Mouse (Mus musculus): ENCODE measurements around the gene Il1rn.

The Il1rn gene

DNA sequence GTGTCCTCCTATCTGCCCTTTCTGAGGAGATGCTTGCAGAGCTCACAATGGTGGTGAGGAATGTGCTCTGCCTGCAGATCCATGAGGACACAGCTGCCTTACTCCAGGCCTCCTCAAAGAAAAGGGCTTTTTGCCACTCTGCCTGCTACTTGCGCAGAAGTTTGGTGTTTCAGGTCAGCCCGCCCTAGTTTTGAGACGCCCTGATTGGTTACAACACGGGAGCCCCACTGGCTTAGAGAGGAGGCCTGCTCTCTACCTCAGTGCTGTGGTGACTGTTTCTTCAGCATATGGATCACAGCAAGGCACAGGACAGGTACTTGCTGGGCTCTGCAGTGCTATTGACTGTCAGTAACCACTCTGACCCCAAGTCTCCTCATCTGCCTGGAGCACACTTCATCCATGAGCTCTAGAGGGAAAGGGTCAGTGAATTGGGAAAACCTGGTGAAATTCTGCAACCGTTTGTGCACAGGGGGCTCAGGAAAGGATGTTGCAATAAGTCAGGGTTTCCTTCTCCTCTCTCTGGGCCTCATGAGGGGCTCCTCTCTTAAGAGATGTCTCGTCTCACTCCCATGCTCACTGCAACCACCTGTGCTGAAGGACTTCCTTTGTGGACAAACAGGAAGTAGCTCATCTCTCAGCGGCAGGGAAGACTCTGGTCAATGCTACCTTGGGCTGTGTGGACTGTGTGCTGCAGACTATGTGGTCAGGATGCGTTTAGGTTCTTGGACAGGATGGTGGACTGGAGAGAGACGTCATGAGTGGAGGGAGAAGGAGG lies 46.0 kb downstream of the Il1rn start:
- no peak for DNase-seq (ENCODE audit: low spot score)

DNA sequence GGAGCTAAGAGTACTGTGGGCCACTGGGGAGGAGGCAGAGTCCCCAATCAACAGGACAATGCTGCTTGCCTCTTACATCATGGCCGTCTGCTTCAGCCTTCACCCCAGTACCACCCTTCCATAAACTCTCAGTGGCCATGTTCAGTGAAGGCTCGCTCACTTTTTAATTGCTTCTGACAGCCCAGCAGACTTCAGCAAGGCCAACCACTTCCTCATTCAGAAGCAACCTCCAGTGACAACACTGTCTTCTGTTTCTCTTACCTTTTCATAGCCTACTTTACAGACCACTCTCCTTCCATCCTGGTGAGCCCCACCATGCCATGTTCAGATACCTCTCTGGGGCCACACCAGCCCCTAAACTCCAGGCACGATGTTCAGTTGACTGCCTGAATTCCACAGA lies 47.0 kb downstream of the Il1rn start:
- DNase-seq (ENCODE audit: low spot score), result no peak

DNA sequence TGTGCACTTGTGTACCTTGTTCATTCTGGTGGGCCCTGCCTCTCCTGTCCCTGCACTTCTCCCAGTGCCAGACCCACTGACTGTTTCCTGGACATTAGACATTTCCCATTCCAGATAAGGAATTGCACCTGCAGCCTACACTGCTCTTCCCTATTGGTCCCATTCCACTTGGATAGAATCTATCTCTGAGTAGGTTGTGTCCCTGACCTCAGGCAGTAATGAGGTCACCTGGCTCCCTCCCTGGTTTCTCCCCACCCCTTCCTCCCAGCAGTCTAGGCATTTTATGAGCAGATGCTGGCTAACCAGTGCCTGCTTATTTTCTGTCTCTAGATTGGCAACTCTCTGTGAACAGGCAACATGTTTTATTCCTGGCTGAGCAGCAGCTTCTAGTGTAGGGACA lies 47.7 kb downstream of the Il1rn start:
- no peak for DNase-seq (ENCODE audit: low spot score)

DNA sequence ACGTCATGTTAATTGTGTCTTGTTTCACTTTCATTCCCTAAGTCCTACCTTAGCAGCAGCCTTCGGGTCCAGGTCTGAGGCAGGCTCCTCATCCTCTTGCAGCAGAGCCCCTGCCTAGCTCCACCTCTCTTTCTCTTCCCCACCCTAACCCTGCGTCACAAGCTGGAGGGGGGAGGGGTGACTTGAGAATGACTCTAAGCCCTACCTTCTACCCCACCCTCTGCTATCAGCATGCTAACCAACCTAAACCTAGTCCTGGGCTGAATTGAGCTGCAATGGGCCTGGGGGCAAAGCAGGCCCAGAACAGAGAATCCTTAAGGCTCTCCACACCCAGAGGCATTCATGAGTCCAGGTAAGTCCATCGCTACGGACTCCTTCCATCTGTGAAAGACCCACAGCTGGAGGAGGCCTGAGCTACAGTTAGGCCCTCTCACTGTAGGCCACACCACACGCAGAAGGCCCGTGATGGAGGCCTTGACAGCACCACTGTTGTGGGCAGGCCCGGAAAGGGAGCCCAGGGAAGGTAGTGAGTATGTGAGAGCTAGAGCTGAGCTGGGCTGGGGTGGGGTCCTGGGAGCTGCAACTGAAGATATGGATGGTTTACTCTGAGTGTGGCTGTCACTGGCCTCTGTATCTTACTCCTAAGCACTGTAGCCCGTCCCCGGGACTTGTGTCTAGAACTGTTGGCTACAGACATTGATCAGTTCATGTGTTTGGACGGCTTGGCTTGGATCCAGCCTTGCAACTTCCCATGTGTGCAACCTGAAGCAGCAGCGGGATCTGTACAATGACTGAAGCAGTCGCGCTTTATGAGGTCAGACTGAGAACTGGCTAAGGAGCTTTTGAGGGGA lies 48.7 kb downstream of the Il1rn start:
- DNase-seq (ENCODE audit: low spot score), result no peak

DNA sequence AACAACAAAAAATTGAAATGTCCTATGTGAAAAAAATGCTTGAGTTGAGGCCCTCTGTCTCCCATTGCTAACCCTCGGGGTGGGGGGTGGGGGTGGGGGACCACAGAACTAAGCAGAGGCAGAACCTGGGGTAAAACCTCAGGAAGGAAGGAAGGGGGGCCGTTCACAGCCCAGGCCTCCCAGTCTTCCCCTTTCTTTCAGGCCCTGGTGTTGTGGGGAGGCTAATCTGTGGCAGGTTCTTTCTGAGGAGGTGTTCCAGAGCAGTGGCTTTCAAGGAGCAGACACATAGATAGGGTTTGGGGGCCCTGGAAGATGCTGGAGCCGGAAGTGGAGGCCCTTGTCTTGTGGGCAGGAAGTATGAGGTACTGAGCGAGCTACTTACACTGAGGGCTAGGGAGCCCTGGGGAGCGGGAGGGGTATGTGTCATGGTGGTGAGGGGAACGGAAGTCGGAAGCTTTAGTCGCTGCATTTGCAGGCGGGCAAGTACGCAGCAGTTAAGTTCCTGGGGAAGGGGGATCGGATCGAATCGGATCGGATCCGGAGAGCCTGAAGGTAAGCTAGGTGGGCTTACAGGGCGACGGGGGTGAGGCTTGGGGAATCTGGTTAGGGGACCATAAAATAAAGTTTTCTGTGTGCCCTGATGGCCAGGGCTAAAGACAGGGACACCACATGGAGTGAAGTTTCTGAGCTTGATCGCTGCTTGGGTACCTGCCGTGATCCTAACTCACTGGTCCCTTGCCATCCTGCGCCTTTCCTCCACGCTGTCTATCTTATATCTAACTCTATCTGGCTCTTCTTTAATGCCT lies 49.7 kb downstream of the Il1rn start:
- DNase-seq (ENCODE audit: low spot score), result no peak

DNA sequence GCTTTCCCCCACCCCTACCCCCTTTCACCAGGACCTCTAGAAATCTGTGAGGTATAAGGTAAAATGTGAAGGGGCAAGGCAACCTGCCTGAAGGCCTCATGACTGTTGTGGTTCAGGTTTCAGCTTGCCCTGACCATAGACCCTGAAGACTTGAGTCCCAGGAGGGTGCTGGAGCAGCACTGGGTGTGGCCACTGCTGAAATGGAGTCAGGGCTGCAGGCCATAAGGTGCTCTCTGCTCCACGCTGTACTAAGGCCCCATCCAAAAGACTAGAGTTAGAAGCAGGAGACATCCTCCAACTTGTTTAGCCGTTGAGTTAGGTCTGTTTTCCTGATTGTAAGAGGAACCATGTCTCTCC lies 50.3 kb downstream of the Il1rn start:
- no peak for DNase-seq (ENCODE audit: low spot score)

DNA sequence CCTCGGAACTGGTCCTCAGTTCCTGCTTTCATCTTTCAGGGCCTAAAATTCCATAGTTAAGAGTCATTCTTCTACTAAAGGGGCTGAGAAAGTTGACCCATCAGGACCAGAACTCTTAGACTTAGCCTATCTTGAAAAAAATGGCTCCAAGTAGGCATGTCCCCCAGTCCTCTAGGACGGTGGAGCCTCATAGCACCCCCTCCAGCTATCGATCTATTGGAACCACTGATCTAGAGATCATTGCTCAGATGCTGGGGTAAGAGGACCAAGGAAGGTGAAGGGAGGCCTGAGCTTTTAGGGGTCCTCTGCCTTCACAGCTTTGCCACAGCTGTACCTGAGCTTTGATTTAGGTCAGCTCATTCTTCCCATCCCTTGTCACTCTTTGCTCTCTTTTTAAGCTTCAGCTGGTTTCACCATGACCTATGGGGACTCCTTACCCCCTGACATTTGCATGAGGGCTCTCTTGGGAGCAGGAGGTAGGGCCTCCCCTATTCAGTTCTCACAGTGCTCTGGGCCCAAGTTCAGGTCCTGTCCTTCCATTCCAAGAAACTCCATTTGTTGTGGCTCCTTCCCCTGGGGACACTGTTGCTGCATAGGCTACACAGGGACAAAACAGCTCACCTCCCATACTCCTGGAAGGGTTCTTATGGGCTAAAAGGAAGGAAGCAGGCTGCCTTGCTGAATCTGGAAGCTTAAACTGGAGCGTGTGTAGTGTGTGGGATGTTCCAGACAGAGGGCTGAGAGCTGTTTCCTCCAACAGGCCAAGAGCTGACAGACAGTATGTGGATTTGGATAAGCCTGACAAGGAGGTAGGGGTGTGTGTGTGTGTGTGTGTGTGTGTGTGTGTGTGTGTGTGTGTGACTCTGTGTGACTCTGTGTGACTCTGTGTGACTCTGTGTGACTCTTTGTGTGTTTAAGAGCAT lies 51.0 kb downstream of the Il1rn start:
- DNase-seq (ENCODE audit: low spot score), result no peak

DNA sequence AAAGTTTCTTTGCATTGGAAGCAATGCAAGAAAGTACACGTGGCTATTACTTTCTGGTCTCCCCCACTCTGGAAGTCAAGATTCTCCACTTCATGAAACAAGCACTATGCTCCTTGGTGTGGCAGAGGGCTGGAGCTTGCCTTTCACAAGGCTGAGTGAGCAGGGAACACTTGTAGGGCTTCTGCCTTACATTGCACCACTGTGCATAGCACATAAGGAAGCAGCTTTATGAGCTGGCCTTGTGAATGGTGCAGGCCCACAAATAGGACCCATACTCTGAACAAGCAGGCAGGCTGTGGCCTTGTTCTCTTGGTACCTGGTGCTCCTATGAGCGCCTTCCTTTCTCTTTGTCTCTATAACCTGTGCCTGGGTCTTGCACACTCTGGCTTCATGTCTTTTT lies 56.6 kb downstream of the Il1rn start:
- no peak for DNase-seq (ENCODE audit: low spot score)

DNA sequence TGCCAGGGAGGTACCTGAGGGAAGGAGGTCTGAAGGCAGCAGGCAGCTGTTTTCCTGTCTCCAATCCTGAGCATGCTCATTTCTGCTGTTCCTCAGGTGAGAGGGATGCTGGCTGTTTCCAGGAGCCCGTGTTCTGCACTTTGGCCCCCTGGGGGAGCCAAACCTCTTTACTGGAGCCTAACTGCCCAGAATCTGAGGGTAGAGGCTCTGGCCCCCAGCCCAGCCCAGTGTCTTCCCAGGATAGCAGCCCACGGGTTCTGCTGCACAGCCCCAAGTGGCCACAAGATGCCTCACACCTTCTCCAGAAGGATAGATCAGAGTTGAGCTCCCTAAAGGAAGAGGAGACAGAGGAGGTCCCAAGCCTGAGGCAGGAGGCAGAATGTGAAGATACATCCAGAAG lies 60.5 kb downstream of the Il1rn start:
- no peak for DNase-seq (ENCODE audit: low spot score)

DNA sequence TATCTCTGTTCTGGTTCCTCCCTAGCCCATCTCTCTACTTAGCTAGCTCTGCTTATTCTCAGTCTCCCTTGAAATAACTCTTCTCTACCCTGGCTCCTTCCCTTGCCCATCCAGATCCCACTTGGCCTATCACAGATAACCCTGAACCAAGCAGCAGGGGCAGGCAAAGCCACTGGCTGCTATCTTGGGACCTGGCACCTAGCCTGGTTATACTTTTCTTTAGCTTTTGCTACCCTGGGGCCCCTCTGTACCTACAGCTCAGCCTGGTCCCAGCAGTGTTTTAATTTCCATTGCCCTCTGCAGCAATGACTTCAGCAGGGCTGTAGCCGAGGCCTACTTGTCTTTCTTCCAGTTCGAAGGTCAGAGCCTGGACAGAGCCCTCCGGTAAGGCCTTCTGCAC lies 64.1 kb downstream of the Il1rn start:
- no peak for DNase-seq (ENCODE audit: low spot score)

Measured in embryo, embryonic 10 days (tissue).